Mouse (Mus musculus): ENCODE measurements around the gene Igsf23. TPM values are rescaled to one million over a fixed set of nuclear protein-coding genes. Genes with fewer than 3 reads are reported as not detected.
A peak's percentile ranks its signal among the peaks of the same experiment; 100 is the strongest.

The Igsf23 gene
- polyA plus RNA-seq, 1 experiment from 2014 or later, result not detected

DNA sequence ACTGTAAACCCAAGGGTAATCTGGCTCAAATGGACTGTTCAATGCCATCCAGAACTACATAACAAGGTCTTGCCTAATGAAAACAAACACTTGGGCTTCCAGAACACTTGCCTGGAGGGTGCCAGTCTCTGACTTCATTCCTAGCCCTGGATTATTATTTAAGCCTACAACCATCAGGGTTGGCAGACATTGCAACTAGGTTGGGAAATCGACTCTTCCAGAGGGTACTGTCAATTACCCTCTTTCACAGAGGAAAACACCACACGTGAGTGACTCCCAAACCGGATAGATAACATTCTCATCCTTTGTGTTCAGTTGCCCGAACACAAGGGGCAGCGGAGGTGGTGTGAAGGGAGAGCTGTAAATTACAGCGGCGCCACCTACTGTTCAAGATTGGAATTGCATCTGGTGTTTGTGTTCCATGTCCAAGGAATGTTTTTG is 5.8 kb upstream of the Igsf23 start:
- DNase-seq (ENCODE audit: low spot score) (peak; percentile 89), ATAC-seq (ENCODE audit: low FRiP score) (peak; percentile 37; the same call in 1 of the 2 replicates)
- Histone ChIP-seq H3K9ac (no peak overlapping the region), H3K4me2 (replicated peaks) (no peak overlapping the region; the same call in 1 of the 2 replicates), H3K27ac (no peak overlapping the region), H3K4me3 (replicated peaks; ENCODE audit: low read length) (no peak overlapping the region), H3K9me3 (ENCODE audit: control insufficient read depth, low read length) (no peaks in the 10 kb centered on the region), H3K36me3 (replicated peaks; ENCODE audit: control insufficient read depth, insufficient read depth) (no peaks in the 10 kb centered on the region), H3K27me3 (ENCODE audit: control insufficient read depth, insufficient read depth, low read length) (no peaks in the 10 kb centered on the region), H3K4me1 (replicated peaks; ENCODE audit: control insufficient read depth, insufficient read depth, low read length) (no peaks in the 10 kb centered on the region)
- 3% methylated on average over 7 of the region's 7 CpGs for WGBS

DNA sequence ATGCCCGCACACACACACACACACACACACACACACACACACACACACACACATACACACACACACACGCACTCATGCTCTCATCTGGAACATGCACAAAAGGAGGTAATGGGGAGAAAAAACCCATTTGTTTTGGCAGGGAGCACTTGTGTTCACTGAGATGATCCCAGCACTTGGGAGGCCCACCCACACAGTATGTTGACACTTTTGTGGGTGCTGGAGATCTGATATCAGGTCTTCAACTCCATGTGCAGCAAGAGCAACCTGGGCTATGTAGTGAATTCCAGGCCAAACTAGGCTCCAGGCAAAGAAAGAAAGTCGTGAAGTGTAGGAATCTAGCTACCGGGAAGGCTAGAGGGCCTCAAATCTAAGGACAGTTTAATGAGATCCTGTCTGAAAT is 5.3 kb upstream of the Igsf23 start:
- Histone ChIP-seq H3K4me2 (replicated peaks) (no peak overlapping the region), H3K27me3 (ENCODE audit: control insufficient read depth, insufficient read depth, low read length) (no peaks in the 10 kb centered on the region), H3K4me3 (replicated peaks; ENCODE audit: low read length) (no peak overlapping the region), H3K4me1 (replicated peaks; ENCODE audit: control insufficient read depth, insufficient read depth, low read length) (no peaks in the 10 kb centered on the region), H3K27ac (no peak overlapping the region), H3K9me3 (ENCODE audit: control insufficient read depth, low read length) (no peaks in the 10 kb centered on the region), H3K36me3 (replicated peaks; ENCODE audit: control insufficient read depth, insufficient read depth) (no peaks in the 10 kb centered on the region), H3K9ac (no peak overlapping the region)
- ATAC-seq (ENCODE audit: low FRiP score), result no peak
- DNase-seq (ENCODE audit: low spot score), result no peak
- 76% methylated on average over 4 of the region's 4 CpGs for WGBS

DNA sequence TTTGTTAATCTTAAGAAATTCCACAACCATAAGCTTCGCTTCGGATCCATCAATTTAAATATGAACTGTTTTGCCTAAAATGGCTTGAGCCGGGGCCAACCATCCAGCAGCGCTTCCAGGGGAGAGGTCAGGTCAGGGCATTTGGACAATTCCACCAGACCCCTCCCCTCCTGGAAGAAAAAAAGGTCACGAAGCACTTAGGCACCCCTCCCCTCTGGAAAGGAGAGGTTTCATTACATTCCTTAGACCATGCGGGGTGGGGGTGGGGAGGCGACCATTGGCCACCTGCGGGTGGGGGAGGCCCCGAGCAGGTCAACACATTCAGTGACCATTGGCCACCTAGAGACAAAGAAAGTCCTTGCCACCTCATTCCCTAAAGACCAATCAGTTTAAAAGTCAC is 2.5 kb upstream of the Igsf23 start:
- Histone ChIP-seq H3K27me3 (ENCODE audit: control insufficient read depth, insufficient read depth, low read length) (no peaks in the 10 kb centered on the region), H3K9me3 (ENCODE audit: control insufficient read depth, low read length) (no peaks in the 10 kb centered on the region), H3K4me2 (replicated peaks) (no peak overlapping the region), H3K27ac (no peak overlapping the region), H3K36me3 (replicated peaks; ENCODE audit: control insufficient read depth, insufficient read depth) (no peaks in the 10 kb centered on the region), H3K4me1 (replicated peaks; ENCODE audit: control insufficient read depth, insufficient read depth, low read length) (no peaks in the 10 kb centered on the region), H3K4me3 (replicated peaks; ENCODE audit: low read length) (no peak overlapping the region), H3K9ac (no peak overlapping the region)
- DNase-seq (ENCODE audit: low spot score), result no peak
- 49% methylated on average over 9 of the region's 9 CpGs for WGBS
- no peak for ATAC-seq (ENCODE audit: low FRiP score)

DNA sequence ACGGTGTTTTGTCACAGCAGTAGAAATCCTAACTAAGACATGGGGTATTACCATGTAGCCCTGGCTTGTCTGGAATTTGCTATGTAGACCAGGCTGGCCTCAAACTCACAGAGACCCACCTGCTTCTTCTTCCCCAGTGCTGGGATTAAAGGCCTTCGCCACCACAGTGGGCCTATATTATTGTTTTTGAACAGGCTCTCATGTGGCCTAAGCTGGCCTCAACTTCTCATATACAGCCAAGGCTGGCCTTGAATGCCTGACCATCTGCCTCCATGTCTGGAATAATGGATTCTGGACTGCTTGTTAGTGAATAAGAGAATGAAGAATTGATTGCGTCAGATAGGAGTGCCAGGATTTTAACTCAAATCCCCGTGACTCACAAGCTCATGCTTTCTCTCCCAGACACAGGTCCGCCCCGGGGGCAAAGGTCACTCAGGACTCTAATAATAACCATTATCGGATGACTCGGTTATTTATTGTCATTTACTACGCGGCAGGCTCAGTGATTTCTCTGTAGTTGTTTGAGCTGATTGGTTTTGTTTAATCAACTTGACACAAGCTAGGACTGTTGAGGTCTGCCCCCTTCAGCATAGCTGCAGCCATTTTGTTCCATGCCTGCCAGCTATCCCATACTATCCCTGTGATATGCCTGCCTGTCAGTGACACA is 1.9 kb upstream of the Igsf23 start:
- H3K4me2 ChIP-seq (replicated peaks), result no peak overlapping the region
- WGBS, result 48% methylated on average over 10 of the region's 10 CpGs
- no peaks in the 10 kb centered on the region for H3K4me1 ChIP-seq (replicated peaks; ENCODE audit: control insufficient read depth, insufficient read depth, low read length)
- no peak overlapping the region for H3K4me3 ChIP-seq (replicated peaks; ENCODE audit: low read length)
- DNase-seq (ENCODE audit: low spot score), result no peak
- H3K36me3 ChIP-seq (replicated peaks; ENCODE audit: control insufficient read depth, insufficient read depth), result no peaks in the 10 kb centered on the region
- no peak overlapping the region for H3K27ac ChIP-seq
- no peak overlapping the region for H3K9ac ChIP-seq
- no peaks in the 10 kb centered on the region for H3K27me3 ChIP-seq (ENCODE audit: control insufficient read depth, insufficient read depth, low read length)
- ATAC-seq (ENCODE audit: low FRiP score), result no peak
- H3K9me3 ChIP-seq (ENCODE audit: control insufficient read depth, low read length), result no peaks in the 10 kb centered on the region

DNA sequence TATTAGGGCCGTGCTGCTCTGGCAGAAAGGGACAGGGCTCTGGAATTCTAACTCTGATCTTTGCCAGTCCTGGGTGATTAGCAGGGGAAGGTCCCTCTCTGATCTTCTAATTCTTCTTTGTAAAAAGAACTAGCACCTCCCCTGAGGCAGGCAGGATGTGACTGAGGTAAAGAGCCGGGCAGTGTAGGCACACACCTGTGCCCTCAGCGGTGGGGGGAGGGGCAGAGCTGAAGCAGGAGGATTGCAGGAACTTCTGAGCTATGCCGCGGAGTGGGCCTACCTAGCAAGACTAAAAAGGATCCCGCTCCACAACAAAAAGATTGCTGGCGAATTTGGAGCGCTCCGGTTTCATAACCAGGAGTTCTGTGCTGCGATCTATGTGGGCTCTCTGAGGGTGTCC is 560 bp downstream of the Igsf23 start:
- 66% methylated on average over 10 of the region's 10 CpGs for WGBS
- H3K4me3 ChIP-seq (replicated peaks; ENCODE audit: low read length), result no peak overlapping the region
- no peaks in the 10 kb centered on the region for H3K36me3 ChIP-seq (replicated peaks; ENCODE audit: control insufficient read depth, insufficient read depth)
- no peak overlapping the region for H3K9ac ChIP-seq
- no peaks in the 10 kb centered on the region for H3K9me3 ChIP-seq (ENCODE audit: control insufficient read depth, low read length)
- H3K4me1 ChIP-seq (replicated peaks; ENCODE audit: control insufficient read depth, insufficient read depth, low read length), result no peaks in the 10 kb centered on the region
- H3K27ac ChIP-seq, result no peak overlapping the region
- H3K4me2 ChIP-seq (replicated peaks), result no peak overlapping the region
- DNase-seq (ENCODE audit: low spot score) (no peak), ATAC-seq (ENCODE audit: low FRiP score) (no peak)
- no peaks in the 10 kb centered on the region for H3K27me3 ChIP-seq (ENCODE audit: control insufficient read depth, insufficient read depth, low read length)

DNA sequence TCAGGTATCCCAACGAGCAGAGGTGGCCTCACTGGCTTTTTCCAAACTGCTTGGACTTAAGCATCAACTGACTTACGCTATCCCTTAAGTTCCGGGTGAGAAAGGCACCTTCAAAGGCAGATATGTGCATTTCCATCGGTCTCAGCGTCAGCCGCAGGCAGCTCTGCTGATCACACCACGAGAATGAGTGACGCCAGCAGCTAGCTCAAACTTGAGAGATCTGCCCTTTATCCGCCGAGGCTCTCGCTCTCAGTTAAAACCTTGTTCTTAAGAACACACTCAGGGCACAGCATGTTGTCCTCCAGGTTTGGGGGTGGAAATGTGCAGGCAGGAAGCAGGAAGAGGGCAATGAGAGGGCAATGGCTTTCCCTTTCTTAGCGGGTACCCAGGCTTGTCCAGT is 1.6 kb downstream of the Igsf23 start:
- no peaks in the 10 kb centered on the region for H3K27me3 ChIP-seq (ENCODE audit: control insufficient read depth, insufficient read depth, low read length)
- H3K27ac ChIP-seq, result no peak overlapping the region
- H3K9ac ChIP-seq, result no peak overlapping the region
- no peak overlapping the region for H3K4me2 ChIP-seq (replicated peaks)
- no peak overlapping the region for H3K4me3 ChIP-seq (replicated peaks; ENCODE audit: low read length)
- H3K4me1 ChIP-seq (replicated peaks; ENCODE audit: control insufficient read depth, insufficient read depth, low read length), result no peaks in the 10 kb centered on the region
- WGBS, result 86% methylated on average over 12 of the region's 12 CpGs
- DNase-seq (ENCODE audit: low spot score) (no peak), ATAC-seq (ENCODE audit: low FRiP score) (no peak)
- no peaks in the 10 kb centered on the region for H3K36me3 ChIP-seq (replicated peaks; ENCODE audit: control insufficient read depth, insufficient read depth)
- no peaks in the 10 kb centered on the region for H3K9me3 ChIP-seq (ENCODE audit: control insufficient read depth, low read length)

DNA sequence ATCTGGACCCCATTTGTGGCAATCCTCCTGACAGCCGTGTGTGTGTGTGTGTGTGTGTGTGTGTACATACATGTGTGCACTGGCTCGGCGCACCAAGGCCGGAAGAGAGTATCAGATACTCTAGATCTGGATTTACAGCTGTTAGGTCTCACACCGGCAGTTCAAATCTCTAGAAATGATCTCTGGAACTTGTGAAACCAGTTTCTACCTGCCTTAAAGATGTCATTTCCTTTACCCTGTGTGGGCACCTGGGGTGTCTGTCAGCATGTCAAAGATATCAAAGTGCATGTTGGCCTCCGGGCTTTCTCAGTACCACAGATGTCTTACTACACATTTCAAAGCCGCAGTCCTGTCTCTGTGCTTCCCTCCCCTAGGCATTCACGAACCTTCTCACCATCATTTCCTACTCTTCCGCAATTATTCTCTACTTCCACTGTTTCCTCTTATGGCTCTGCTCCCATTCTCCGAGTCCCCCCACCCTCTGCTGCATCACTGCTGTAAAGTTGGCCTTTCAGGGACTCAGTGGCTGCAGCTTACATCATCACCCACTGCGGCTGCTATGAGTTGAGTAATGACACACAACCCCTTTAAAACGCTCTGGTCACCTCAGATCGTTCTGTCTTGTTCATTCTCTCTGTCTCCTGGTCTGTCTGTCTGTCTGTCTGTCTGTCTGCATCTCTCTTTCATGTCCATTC is 4.6 kb downstream of the Igsf23 start:
- Histone ChIP-seq H3K4me3 (replicated peaks; ENCODE audit: low read length) (no peak overlapping the region), H3K9me3 (ENCODE audit: control insufficient read depth, low read length) (no peaks in the 10 kb centered on the region), H3K36me3 (replicated peaks; ENCODE audit: control insufficient read depth, insufficient read depth) (no peaks in the 10 kb centered on the region), H3K27me3 (ENCODE audit: control insufficient read depth, insufficient read depth, low read length) (no peaks in the 10 kb centered on the region), H3K27ac (no peak overlapping the region), H3K9ac (no peak overlapping the region), H3K4me1 (replicated peaks; ENCODE audit: control insufficient read depth, insufficient read depth, low read length) (no peaks in the 10 kb centered on the region), H3K4me2 (replicated peaks) (no peak overlapping the region)
- 90% methylated on average over 13 of the region's 13 CpGs for WGBS
- no peak for DNase-seq (ENCODE audit: low spot score)
- ATAC-seq (ENCODE audit: low FRiP score), result no peak

DNA sequence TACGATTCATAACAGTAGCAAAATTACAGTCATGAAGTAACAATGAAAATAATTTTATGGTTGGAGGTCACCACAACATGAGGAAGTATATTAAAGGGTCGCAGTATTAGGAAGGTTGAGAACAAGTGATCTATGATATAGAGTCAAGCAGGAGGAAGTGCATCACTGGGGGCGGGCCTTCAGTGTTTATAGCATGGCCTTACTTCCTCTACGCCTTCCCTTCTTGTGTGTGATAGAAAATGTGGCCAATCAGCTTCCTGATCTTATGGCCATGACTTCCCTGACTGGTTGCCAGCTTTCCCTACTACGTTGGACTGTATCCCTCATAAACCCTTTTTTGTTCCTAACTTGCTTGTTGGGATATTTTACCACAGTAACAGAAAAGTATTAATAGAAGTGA is 5.4 kb downstream of the Igsf23 start:
- no peaks in the 10 kb centered on the region for H3K4me1 ChIP-seq (replicated peaks; ENCODE audit: control insufficient read depth, insufficient read depth, low read length)
- no peak overlapping the region for H3K9ac ChIP-seq
- no peaks in the 10 kb centered on the region for H3K9me3 ChIP-seq (ENCODE audit: control insufficient read depth, low read length)
- H3K4me3 ChIP-seq (replicated peaks; ENCODE audit: low read length), result no peak overlapping the region
- no peaks in the 10 kb centered on the region for H3K27me3 ChIP-seq (ENCODE audit: control insufficient read depth, insufficient read depth, low read length)
- WGBS, result 89% methylated on average over 5 of the region's 5 CpGs
- H3K36me3 ChIP-seq (replicated peaks; ENCODE audit: control insufficient read depth, insufficient read depth), result no peaks in the 10 kb centered on the region
- H3K27ac ChIP-seq, result no peak overlapping the region
- no peak for DNase-seq (ENCODE audit: low spot score)
- no peak overlapping the region for H3K4me2 ChIP-seq (replicated peaks)
- no peak for ATAC-seq (ENCODE audit: low FRiP score)

DNA sequence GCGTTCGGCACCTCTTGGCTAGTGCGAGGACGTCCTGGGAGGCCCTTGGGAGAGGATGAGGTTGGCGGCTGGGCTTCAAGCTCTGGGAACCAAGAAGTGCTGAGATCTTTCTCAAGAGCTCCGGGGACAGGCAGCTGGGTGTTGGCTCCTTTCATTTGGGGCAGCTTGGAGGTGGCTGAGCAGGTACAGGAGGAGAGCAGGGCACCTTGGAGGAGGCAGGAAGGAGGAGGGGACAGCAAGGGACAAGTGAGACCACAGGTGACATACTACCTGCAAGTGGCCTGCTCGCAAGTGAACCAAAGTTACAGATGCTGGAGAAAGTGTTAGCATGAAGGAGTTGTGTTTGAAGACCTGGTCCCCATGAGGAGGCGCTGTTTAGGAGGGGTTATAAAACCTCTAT is 5.8 kb downstream of the Igsf23 start:
- H3K9ac ChIP-seq, result no peak overlapping the region
- no peak overlapping the region for H3K27ac ChIP-seq
- no peaks in the 10 kb centered on the region for H3K4me1 ChIP-seq (replicated peaks; ENCODE audit: control insufficient read depth, insufficient read depth, low read length)
- no peaks in the 10 kb centered on the region for H3K27me3 ChIP-seq (ENCODE audit: control insufficient read depth, insufficient read depth, low read length)
- H3K9me3 ChIP-seq (ENCODE audit: control insufficient read depth, low read length), result no peaks in the 10 kb centered on the region
- no peaks in the 10 kb centered on the region for H3K36me3 ChIP-seq (replicated peaks; ENCODE audit: control insufficient read depth, insufficient read depth)
- no peak overlapping the region for H3K4me3 ChIP-seq (replicated peaks; ENCODE audit: low read length)
- ATAC-seq (ENCODE audit: low FRiP score) (no peak), DNase-seq (ENCODE audit: low spot score) (no peak)
- 92% methylated on average over 8 of the region's 8 CpGs for WGBS
- no peak overlapping the region for H3K4me2 ChIP-seq (replicated peaks)

Measured in hindbrain, embryonic 14.5 days (tissue).